Mouse (Mus musculus) cerebellum, postnatal 25 days (tissue): ENCODE data around the gene Wdr38.
"Not testable (repeated sequence)": the region's sequence is repeated elsewhere in the genome, so short reads cannot be mapped to it uniquely, and the experiment has no call there.

Source experiments
- DNase-seq, 2 experiments: peaks; one replicate each; pipeline ENCODE4 v3.0.0; 2021; ENCODE audit warnings: mixed read lengths in 2 of 2

Gene Wdr38

DNA sequence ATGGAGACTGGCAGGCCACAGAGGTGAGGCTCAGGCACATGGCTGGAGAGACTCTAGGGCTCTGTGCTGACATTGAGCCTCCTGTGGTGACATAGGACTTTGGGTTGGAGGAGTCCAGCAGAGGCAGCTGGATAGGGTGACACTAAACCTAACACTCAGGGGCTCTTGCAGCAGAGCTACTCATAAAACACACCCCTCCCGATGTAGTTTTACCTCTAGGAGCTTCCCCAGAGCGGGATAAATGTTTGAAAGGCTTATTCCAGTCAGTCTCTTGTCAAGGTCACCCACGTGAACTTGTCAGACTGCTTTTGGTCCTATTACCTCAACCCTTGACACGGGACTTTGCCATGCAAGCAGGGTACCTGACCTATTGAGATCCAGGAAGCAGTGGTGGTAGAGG, 2.1 kb downstream of the Wdr38 start:
- DNase-seq: no peak

DNA sequence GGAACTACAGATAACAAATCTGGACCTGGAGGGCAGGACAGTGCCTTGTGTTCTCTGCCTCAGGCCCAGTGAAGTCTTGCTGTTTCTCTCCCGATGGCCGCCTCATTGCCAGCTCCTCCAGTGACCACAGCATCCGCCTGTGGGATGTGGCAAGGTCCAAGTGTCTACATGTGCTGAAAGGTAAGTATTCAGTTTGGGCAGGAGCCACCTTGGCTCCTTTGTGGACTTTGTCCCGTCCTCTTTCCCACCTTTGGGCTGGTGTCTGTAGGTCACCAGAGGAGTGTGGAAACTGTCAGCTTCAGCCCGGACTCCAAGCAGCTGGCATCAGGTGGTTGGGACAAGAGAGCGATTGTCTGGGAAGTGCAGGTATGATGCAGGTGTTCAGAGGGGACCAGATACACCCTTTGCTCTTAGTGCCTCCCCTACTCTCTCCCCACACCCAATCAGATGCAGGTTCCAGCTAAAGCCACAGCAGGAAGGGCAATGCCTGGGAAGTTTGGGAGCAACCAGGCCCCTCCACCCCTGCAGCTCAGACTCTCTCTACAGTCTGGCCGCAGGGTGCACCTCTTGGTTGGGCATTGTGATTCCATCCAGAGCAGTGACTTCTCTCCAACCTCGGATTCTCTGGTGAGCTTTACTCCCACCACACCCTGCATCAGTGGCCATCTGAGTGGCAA, 2.8 kb downstream of the Wdr38 start:
- DNase-seq: no peak

DNA sequence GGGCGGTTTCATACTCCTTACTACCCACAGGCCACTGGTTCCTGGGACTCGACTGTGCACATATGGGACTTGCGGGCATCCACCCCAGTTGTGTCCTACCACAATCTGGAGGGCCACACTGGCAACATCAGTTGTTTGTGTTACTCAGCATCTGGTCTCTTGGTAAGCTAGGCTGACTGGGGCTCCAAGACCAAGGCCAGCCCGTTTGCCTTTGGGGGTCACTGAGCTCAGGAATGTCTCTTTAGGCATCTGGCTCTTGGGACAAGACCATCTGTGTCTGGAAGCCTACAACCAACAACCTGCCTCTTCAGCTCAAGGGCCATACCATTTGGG, 3.3 kb downstream of the Wdr38 start:
- no peak for DNase-seq

DNA sequence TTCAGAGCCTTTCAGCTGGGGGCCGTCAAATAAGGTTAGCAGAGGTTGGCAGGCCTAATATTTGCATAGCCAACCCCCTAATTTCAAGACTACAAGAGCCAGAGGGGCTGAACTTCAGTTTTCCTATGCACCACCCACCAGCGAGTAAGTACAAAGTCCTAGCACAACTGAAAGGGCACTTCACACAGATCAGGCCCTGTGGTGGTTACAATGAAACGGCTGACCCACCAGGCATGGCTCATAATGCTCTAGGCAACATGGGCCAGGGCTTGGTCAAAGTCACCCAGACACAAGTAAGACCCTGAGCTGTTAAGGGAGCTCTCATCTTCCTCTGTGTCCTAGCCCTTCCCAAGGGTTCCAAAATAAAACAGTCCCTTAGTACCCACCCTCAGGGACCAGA, 4.6 kb downstream of the Wdr38 start:
- DNase-seq: no peak

DNA sequence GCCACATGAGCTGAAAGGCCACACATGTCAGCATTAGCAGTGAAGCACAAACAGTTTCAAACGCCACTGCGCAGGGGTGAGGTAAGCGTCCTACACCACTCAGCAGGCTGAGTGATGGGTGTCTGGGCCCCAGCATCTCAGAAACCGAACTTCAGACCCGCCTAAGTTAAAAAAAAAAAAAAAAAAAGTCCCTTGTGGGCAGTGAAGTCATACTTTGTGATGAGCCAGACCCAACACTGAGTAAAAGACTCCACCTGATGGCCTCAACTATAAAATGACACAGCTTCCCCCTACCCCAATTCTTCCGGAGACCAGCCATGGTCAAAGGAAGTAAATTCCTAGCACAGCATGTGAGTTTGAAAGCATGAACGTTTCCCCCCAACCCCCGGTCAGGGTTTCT, 5.8 kb downstream of the Wdr38 start:
- DNase-seq: no peak

DNA sequence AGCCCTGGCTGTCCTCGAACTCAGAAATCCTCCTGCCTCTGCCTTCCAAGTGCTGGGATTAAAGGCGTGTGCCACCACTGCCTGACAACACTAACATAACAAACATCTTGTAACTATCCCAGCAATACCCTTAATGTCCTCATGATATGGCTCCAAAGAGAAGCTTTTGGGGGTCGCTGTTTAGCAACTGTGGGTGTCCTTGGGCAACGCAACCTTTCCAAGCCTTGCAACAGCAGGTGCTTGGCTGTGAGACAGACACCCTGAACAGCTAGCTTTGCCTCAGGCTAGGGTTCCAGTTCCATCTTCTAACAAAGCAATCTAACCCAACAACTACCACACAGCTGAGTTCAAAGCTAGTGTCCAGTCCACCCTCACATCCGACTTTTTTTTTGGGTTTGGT, 6.2 kb downstream of the Wdr38 start:
- no peak for DNase-seq

DNA sequence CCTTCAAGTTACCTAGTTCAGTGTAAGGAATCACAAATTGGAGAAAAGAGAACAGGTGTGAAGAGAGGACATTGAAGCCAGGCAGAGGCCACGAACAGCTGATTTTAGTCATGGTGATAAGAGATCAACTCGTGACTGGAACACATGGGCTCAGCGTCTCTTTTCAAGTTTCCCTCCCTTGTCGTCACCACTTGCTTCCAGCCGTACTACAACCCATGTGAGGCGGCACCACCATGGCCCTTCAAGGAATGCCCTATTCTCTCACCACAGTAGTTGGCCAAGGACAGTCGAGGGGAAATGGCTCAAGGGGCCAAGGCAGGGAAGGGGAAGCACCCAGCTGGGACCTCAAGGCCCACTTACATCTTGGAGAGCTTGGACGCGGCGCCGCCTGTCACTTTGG, 7.1 kb downstream of the Wdr38 start:
- DNase-seq: peak in 1 of 2 experiments; percentile 28

DNA sequence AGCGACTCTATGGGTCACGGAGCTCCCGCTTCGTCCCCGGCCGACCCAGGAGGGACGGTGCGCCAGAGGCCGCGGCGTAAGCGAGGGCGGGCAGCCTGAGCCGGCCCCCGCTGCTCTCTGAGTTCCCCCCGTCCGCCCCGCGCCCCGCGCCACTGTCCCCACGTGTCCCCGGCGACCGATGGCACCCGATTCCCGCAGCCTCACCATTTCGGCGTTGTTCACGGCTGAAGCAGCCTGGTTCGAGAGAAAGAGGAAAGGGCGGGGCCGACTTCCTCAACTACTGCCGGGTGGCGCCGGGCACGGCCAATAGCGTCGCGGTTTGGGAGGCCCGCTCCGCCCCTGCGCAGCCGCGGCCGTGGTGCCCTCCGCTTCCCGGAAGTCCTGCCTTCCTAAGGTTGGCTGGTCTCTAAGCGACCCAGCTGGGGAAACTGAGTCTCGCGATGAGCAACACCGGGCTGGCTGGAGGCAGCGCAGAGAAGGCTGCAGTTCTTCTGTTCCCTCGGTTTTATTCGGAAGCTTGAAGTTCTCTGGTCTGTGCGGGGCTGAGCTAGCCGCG, 7.7 kb downstream of the Wdr38 start, which contains the start of gene Arpc5l:
TSS of gene Arpc5l (plus strand) at position 469 of the 556 bp plus-strand sequence.
- peak; percentile 91 to 96 for DNase-seq

DNA sequence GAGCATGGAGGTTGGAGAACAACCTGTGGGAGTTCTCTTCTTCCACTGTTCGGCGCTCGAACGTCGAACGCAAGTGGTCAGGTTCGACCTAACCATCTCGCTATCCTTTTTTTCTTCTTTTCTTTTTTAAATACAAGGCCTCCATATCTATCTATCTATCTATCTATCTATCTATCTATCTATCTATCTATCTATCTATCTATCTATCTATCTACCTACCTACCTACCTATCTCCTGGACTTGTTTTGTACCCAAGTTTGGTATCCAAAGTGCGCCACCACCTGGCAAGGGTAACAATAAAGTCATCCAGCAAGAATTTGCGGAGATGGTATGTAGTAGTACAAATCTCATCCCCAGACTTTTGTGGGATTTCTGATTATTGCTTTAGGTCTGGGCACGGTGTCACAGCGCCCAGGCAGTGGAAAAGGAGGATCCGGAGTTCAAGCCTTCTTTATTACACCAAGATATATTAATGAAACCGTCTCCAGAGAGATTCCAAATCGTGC, 8.4 kb downstream of the Wdr38 start, which contains the start of gene Rpl35:
TSS of gene Rpl35 (minus strand) at position 51 of the 506 bp plus-strand sequence.
- DNase-seq: no peak

DNA sequence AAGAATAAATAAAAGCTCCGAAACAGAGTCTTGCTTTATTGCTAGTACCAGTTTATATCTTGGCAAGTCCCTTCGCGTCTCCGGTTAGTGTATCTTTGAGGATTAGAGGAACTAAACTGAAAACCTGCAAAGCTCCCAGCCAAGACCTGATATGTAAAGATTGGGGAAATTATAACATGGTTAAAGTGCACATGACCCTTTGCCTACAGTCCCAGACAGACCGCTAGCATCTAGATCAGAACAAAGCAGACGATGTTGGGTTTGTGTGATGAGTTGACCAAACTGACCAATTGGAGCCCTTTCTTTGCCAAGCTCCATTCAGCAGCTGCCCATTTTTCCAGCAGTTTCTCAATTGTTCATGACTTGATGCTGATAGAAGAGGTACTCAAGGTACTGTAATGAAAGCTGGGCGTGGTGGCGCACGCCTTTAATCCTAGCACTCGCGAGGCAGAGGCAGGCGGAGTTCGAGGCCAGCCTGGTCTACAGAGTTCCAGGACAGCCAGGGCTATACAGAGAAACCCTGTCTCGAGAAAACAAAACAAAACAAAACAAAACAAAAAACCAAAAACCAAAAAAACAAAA, 9.0 kb downstream of the Wdr38 start:
- no peak for DNase-seq

DNA sequence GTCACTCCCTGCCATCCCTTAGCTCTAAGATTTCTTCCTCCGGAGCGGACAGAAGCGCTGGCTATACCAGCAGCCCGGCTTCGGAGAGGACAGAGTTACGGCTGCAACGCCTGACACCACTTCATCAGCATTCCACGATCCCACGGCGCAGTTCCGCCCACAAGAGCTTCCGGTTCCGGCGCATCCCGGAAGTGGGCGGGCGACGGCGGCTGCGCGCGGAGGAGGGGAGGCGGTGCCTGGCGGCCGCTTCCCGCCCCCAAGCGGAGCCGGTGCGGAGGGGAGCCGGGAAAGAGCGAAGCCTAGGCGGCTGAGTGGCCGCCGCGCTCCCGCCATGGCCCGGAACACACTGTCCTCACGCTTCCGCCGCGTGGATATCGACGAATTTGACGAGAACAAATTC, 10.6 kb downstream of the Wdr38 start:
- DNase-seq: peak; percentile 94 to 97

DNA sequence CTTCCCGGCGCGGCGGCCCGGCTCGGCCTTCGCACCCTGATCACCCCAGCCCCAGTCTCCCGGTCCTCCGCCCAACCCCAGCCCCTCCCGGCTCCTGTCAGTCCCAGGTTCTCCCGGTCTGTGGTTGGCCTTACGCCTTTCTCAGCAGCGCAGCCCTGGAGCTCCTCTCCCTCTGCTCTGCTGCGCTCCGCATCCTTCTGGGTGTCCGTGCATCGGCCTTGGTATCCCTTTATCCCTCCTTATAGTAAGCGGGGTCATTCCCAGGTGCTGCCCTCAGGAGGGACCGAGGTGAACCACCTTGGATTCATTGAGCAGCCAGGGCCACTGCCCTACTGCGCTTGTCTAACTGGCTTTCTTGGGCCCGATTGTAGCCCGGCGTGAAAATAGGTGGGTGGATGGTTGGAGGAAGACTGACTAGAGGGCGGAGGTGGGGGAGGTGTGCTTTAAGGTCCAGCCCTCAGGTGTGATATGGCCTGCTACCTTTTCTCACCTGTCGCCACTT, 11.1 kb downstream of the Wdr38 start:
- no peak for DNase-seq

DNA sequence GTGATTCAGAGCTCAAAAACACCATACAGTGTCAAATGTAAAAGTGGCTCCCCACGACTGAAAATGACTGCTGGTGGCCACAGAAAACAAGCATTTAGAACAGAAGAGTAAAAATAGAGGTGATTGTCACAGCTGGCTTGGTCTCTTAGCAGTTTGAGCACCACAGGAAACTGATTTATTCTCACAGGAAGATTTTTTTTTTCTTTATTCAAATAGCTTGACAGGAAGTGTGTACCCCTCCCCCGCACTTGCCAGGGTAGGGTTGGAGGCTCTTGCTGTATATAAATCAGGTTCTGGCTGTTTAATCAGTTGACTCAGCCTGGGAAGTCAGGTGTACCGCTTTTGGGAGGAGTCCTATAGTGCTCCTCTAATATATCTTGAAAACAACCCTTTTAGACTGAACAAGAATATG, 11.7 kb downstream of the Wdr38 start:
- peak in 1 of 2 experiments; percentile 42 for DNase-seq

DNA sequence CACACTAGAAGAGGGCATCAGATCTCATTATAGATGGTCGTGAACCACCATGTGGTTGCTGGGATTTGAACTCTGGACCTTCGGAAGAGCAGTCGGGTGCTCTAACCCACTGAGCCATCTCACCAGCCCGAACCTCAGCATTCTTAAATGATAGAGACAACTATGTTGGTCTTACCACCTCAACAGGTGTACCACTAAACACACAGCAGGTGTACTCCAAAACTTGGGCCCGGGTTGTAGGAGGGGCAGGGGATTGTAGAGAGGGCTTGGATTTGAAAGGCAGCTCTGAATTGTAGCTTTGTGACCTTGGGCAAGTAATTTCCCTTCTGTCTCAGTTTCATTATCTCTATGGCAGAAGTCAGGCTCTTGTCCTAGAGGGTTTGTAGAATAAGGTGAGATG, 12.9 kb downstream of the Wdr38 start:
- not testable (repeated sequence) for DNase-seq

DNA sequence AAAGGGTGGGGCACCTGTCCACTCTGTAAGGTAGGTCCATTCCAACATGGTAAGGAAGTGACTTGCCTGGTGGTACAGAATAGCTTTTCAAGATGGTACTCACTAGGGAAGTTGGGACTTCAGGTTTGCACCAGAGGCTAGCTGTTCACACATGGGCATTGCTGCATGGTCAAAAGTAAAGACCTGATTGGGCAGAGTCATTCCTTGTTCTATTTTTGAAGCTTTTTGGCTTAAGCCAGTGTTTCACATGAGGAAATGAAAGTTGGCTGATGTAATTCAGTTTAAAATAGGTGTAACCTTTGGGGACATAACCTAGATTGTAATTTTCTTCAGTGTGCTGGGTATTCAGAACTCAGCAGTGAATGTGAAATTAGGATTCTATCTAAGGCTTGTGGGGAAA, 14.0 kb downstream of the Wdr38 start:
- DNase-seq: no peak

DNA sequence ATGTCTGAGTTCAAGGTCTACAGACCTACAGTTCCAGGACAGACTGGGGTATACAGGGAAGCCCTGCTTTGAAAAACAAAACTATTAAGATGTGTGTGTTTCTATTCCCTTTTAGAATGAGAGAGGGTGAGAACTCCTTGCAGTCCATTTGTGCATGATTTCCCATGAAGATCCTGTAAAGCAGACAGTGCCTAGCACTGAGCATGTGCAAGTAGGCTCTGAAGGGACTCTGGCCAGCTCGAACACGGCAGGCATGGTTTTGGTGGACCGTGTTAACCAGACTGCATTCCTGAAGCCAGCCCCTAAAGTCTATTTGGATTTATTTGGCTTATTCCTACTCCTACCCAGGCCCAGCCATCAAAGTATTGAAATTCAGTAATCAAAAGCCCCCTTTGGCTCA, 14.7 kb downstream of the Wdr38 start:
- no peak for DNase-seq

DNA sequence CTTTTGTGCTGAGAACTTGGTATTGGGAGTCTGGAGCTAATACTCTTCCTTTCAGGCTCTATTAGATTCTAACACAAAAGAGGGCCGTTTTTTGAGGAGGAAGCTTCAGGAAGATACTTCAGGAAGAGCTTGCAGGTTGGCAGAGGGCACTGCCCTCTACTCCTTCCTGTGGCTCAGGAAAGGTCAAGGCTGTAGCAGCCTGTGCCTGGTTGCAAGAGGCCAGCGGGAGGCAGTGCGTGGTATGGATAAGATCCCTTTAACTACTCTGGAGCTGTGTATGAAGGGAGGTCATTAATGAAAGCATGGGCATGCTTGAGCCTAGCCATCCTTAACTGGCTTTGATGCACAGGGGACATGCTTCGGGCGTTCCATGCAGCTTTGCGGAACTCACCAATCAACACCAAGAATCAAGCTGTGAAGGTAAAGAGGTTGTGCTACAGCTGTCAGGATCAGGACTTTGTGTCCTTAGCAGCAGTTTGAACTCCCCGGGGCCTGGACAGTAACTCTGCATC, 15.5 kb downstream of the Wdr38 start:
- no peak for DNase-seq

DNA sequence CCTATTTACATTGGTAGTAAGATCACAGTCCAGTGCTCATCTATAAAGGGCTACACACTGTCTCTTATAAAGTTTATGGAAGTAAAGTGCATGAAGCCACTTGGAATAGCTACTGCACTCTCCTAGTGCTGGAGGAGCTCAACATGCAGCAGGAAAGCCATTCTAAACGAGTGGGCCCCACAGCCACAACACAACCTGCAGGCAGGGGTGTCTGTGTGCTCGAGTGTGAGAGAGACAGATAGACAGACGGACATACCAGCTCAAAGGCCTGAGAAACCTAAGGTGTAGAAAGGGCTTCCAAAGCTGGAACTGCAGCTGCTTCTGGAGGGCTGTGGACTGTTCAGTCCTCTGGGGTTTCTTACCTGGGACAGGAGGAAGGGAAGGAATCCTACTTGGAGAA, 19.3 kb downstream of the Wdr38 start:
- DNase-seq: no peak

DNA sequence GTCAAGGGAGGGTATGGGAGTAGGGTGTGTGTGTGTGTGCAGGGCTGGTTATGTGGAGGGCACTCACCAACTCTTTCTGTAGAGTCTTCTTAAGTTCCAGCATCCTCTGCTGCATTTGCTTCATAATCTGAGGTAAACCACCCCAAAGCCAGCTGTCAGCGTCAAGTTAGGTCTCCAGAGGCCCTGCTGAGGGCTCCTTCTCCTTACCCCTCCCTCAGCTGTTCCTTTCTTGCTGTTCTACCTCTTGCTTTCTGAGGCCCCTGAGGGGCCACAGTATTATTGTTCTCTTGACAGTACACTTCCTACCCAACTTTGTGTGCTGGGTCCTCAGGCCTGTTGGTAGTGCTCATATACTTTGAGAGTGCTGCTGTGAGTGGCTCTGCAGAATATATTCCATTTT, 22.7 kb downstream of the Wdr38 start:
- no peak for DNase-seq

DNA sequence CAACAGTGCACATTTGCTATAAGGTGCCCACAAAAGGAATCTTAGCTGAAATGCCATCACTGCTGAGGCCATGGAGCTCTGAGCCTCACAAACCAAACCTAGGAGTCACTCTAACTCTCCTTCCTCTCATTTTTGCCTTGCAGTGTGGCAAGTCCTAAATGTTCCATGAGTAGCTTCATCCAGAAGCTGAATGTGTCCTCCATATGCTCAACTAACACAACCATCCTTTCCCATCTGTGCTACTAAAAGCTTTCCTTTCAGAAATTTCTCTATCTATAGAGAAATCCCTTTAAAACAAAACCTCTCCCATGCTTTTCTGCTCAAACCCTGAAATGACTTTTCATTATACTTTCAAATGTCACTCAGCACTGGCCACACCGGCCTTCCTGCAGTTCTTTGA, 34.3 kb downstream of the Wdr38 start:
- DNase-seq: no peak

DNA sequence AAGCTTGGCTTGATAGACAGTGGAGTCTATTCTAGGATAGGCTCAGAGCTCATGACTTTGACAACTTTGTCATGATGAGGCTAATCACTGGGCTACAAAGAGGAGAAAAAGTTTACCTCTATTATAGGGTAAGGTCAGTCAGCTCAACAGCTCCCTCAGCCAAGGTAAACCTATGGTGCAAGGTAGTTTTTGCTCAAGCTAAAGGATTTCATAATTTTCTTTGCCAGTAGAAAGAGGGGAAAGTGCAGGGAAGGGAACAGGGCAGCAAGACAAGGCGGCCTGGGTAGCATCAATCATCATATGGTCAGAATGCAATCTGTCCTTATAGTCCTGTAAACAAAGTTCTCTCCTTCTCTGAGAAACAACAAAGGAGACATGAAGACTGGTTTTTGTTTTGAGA, 42.9 kb downstream of the Wdr38 start:
- no peak for DNase-seq

DNA sequence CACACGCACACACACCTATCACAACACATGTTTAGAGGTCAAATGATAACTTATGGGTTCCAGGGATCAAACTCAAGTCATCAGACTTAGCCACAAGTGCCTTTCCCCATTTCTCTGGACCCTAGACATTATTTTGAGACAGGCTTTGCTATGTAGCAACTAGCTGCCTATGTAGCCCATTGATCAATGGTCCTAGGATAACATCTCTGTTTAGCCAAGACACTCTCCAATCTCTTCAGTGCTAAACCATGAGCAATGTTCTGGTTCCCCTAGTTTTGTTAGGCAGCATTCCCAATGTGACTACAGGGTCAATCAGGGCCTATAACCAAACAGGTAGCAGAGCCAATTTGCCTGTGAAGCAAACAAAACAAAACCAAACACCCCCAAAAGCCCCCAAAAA, 51.2 kb downstream of the Wdr38 start:
- no peak for DNase-seq
